Mouse (Mus musculus) inflammation-experienced regulatory T-cells, adult 6 months (primary cell): ENCODE measurements around the gene Zcchc8. TPM values are rescaled to one million over a fixed set of nuclear protein-coding genes. Genes with fewer than 3 reads are reported as not detected.
"Not testable (repeated sequence)": the region's sequence is repeated elsewhere in the genome, so short reads cannot be mapped to it uniquely, and the experiment has no call there.

Experiments used
- ATAC-seq: one replicate; pipeline ENCODE4 v1.8.0; 2017
- polyA plus RNA-seq, 3 experiments: library from polyadenylated mRNA; unstranded; fragments of 100-300 nt; shearing (Covaris generic); gene quantifications; one replicate each; pipeline ENCODE4 v1.2.1; 2017

Gene Zcchc8
- polyA plus RNA-seq = 10 to 100 TPM; 60.2 to 83.6 (median 75.5) TPM

DNA sequence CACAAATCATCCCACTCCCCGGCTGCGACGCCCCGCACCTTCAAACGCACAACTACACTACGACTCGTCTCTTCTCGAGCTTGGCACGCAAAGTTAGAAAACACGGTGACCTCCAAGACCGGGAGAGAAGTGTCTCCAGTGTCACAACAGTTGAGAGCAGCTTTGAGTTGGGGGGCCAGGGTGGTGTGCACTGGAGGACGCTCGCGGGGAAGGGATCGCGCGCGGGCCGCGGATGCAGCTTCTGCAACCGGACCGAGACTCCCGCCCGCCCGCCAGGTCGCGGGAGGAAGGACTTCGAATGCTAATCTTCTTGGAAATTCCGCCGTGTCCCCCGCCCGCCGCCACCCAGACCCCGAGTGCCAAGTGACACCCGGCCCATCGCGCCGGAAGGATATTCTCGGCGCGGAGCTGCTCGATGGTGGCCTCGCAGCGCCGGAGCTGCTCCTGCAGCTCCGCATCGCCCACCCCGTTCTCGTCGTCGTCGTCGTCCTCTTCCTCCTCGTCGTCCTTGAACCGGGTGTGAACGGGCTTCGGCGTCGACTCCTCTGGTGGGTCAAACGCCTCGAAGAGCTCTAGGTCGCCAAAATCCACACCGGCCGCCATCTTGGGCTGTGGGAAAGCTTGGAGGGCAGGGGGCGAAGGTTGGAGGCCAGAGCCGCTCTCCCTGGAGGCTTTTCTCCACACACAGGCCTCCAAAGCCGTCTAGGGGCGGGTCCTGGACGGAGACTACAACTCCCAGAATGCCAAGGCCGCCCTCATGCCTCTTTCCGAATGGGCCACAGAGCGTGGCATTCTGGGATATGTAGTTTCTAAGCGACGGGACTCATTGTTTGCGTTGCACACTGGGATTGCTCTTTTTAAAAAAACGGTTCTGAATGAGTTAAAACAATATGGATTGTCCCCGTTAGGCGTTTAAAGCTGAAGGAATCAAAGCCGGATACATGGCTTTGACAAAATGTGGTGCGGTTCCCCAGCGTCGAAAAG lies at the start of gene Zcchc8:
Gene Zcchc8, minus strand, starts transcription at position 773 of the 984 bp plus-strand sequence.
- peak; percentile 99 for ATAC-seq

- ATAC-seq = not testable (repeated sequence)
Measured at GRCm38 (mm10) chr5:123766455-123766854, 45.6 kb upstream of the Zcchc8 start.

DNA sequence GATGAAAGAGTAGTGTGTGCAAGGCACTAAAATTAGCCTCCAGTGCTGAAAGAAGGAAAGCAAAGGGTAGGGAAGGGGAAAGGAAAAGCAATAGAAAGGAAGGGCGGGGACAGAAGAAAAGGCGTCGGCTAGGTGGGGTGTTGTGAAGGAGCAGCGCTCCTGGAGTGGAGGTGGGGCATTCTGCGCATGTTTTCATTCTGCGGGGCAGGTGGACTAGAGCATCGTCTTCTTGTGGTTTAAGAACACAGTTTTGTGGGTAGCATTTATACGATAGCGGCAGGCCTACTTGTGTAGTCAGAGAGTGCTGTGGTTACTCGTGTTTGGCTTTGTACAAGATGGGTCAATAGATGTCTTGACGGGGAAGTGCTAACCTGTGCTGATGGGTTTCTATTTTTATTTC lies 44.6 kb upstream of the Zcchc8 start:
- no peak for ATAC-seq

- peak; percentile 99 for ATAC-seq
Measured at GRCm38 (mm10) chr5:123749065-123750064, 28.5 kb upstream of the Zcchc8 start, which contains the start of the genes Rsrc2 and Kntc1. Gene Rsrc2, minus strand, starts transcription at chr5:123749414. Gene Kntc1, plus strand, starts transcription at chr5:123749716.

GRCm38 (mm10) chr5:123748339-123749064 lies 27.6 kb upstream of the Zcchc8 start:
- no peak for ATAC-seq

DNA sequence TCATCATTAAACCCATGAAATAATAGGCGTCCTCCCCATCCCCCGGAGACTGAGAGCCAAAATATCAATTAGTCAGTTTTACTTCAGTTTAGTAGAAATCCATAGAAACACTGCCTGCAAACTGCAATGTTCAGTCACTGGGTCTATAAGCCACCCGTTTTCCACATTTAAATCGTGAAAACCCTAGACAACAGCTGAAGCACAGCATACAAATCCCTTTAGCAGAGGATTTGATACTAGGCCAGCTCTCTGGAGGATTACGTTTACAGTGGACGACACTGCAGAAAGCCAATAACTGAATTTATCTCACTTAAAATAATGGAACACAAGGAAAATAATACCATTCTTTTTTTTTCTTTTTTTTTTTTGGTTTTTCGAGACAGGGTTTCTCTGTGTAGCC lies 26.7 kb upstream of the Zcchc8 start:
- no peak for ATAC-seq

DNA sequence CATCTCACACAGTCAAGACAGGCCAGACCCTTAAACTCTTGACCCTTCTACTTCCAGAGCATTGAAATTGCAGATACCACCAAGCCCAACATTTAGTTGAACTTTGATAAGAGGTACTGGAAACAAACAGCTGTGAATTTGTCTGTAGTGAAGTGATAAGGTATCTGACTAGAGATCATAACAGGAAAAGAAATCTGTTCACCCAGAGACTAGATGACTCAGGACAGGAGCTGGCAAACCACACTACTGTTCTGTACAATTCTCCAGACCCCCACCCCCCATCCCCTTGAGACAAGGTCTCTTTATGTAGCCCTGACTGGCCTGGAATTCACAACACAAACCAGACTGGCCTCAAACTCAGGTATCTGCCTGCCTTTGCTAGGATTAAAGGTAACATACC lies 25.4 kb upstream of the Zcchc8 start:
- no peak for ATAC-seq

DNA sequence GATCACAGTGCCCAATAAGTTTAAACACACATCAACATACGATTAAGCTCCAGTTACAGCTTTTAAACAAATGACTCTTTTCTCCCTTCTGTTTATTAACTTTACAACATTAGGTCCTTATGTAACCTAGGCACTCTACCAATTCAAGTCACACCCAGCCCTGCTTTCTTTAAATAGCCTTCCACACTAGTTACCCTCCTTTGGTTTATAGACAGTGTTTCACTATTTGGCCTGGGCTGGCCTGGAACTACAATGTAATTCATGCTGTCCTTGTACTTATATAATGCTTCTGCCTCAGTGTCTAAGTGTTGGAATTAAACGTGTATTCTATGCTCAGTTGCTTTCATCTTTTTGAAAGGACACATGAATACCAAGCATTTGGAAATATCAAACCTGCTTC lies 23.5 kb upstream of the Zcchc8 start:
- ATAC-seq = no peak

DNA sequence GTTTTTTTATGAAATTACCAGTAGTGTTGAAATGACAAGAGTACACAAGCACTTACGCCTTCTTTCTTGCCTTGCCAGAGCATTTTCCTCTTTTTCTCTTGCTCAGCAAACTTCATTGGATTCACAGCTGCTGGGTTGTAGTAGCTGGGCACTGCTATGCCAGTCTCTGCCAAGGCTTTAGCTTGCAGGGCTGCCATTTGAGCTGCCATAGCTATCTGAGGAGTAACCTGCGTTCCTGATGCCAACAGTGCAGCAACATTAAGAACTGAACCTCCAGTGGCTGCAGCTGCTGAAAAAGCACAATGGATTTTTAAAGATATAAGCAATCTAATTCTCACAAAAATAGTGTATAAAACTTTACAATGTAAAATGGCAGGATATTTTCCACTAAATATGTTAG lies 10.1 kb upstream of the Zcchc8 start:
- no peak for ATAC-seq

DNA sequence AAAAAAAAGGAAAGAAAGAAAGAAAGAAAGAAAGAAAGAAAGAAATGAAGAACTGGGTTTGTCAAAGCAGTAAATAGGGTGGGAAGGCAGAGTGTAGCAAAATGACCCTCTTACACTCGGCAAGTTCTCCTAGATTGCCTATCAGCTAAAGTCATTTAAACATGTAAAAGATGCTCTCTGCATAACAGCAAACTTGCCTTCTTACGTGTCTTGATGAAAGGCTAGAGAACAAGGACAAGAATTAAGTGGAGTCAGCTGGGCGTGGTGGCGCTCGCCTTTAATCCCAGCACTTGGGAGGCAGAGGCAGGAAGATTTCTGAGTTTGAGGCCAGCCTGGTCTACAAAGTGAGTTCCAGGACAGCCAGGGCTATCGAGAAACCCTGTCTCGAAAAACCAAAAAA lies 2.9 kb upstream of the Zcchc8 start:
- not testable (repeated sequence) for ATAC-seq

DNA sequence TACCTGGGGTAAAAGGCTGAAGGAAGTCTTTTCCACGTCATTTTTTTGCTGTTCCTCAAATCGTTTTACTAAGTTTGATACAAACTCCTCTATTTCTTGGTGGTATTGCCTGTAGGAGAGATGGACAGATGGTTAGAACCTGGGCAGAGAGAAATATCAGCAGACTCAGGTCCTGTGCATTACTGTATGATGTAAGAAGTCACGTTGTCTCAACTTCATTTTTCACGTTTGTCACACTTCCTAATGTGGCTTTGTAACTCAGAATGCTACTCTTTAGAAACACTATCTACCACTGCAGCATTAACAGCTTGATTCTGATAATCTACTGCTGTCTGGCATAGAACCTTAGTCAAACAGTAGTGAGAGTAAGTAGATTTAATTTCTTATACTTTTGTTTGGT lies 6.3 kb downstream of the Zcchc8 start:
- ATAC-seq = no peak

- no peak for ATAC-seq
Measured at GRCm38 (mm10) chr5:123713782-123714181, 7.1 kb downstream of the Zcchc8 start.

- ATAC-seq = no peak
Measured at GRCm38 (mm10) chr5:123709571-123709970, 11.3 kb downstream of the Zcchc8 start.

GRCm38 (mm10) chr5:123708598-123708997 lies 12.3 kb downstream of the Zcchc8 start:
- ATAC-seq = no peak

DNA sequence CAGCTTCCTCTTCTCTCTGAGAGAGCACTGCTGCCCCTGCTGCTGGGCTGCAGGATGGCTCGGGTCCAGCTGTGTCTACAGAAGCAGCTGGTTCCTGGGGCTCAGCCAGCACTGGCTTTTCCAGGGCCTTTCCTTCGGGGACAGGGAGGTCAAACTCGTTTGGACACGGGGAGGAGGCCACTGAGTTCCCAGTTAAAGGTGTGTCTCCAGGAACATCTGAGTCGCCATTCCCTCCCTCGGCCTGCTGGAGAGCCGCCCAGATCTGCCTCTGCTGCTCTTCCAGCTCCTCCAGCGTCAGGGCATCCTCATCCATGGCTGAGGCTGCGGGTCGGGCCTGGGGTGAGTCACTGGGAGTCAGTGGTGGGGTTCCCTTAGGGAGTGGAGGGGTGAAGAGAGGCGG lies 20.3 kb downstream of the Zcchc8 start:
- ATAC-seq = no peak

DNA sequence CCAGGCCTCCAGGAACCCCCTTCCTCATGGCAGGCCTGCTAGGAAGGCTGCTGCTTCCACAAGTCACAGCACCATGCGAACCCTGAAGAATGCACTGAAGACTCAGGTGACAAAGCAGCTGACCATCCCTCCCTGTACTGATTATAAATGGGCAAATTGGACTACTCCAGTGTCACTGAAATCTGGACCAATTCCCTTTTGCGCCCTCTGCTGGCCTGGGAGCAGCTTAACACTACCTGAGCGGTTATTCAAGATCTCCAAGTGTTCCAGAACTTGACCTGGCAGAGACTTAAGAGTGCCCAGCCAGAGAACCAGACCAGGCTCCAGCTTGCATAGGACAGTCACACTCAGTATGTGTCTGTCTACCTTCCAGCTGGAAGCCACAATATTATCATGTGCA lies 21.7 kb downstream of the Zcchc8 start:
- no peak for ATAC-seq

- no peak for ATAC-seq
Measured at GRCm38 (mm10) chr5:123696961-123697360, 23.9 kb downstream of the Zcchc8 start.

DNA sequence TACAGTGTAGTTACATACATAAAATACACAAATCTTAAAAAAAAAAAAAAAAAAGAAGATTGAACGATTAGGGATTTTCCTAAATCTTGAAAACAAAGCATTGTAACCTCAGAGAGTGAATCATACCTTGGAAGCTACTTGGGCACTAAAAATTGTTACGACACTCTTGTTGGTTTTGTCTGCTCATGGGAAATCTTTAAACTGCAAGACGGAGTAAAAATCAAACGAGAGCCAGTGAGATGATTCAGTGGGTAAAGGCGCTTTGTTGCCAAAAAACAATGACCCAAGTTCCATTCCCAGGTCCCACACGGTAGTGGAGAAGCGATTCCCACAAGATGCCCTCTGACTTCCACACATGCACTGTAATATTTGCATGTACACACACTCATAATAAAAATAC lies 24.7 kb downstream of the Zcchc8 start:
- no peak for ATAC-seq

GRCm38 (mm10) chr5:123694468-123694867 lies 26.4 kb downstream of the Zcchc8 start:
- ATAC-seq = no peak

DNA sequence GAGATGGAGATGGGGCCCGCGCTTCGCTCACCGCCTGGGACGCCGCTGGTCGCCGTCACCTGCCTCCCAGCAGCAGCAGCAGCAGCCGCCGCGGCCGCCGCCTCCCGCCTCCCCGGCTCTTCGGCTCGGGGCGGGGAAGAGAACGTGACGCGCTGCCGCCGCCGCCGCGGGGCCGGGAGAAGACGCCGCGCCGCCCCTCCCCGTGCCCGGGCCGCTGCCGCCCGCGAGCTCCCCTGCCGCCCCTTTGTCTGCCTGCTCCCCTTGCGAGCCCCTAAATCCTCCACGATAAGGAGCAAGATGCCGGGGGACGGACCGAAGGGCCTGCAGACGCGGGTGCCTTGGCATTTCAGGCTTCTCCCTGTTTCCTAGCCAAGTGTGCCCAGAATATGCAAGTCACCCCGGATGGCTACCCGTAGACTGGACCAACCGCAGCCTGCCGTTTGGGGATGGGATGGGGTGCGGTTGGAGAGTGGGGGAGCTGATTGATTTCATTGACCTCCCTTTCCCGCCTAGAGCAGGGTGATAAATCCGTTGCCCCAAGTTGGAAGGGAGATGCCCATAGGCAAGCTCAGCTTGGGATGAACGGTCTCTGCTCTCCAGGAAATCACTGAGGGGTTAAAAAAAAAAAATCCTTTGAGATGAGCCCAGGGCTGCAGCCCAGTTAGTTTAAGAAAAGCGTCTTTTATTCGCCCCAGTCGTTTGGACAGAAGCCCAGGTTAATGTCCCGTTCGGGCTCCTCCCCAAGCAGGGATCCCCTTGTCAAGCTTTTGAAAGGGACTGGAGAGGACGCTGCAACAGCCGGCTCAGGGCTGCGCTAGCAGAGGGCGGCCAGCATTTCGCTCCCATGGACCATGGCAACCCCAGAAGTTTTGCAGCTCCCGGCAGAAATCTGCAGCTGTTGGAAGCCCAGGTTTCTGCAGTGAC lies 36.4 kb downstream of the Zcchc8 start, which contains the start of gene Clip1:
Gene Clip1, minus strand, starts transcription at position 398 of the 924 bp plus-strand sequence.
- ATAC-seq = peak; percentile 59
